Mouse (Mus musculus): ENCODE measurements around the gene Vmn2r17. TPM values are rescaled to one million over a fixed set of nuclear protein-coding genes. Genes with fewer than 3 reads are reported as not detected.

The Vmn2r17 gene
- not detected for total RNA-seq (2023)

DNA sequence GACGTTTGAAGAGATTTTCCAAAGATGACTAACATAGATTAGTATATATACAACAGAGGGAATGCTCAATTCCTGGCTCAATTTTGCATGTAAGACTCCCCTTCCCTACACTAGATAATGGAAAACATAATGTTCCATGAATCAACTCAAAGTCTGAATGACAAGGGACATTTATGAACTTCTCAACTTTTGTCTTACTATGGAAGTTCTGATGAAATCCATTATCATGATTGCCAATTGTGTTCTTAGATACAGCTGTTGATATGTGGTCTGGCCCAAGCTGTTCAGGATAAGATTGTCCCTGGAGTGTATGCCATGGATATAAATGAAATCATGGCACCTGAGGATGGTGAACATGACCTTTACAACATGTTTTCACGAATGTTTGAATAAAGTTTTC lies at the start of gene Vmn2r17:
Vmn2r17 (plus strand) TSS at position 301 of the 400 bp plus-strand sequence.

Other genes with a start within 250 kb of the Vmn2r17 start
- gene Vmn2r13, start 227.5 kb upstream of the Vmn2r17 start, total RNA-seq (2023), result not detected
- not detected for gene Vmn2r14, start 195.0 kb upstream of the Vmn2r17 start, total RNA-seq (2023)
- gene Vmn2r15, start 122.0 kb upstream of the Vmn2r17 start, total RNA-seq (2023), result not detected
- gene Vmn2r16, start 89.5 kb upstream of the Vmn2r17 start, total RNA-seq (2023), result not detected
- 10 to 100 TPM; 31.7 to 37.9 TPM for gene Crlf2, start 139.3 kb downstream of the Vmn2r17 start, total RNA-seq (2023)

Measured in T-cell, adult 66 days (primary cell).